Mouse (Mus musculus) intestine, embryonic 16.5 days (tissue): ENCODE measurements around the gene 0610030E20Rik. TPM values are rescaled to one million over a fixed set of nuclear protein-coding genes. Genes with fewer than 3 reads are reported as not detected.

Experiments
- ATAC-seq: fragments of 200-750 bp; cut with Nextera tagmentation; 2 replicates; pipeline ENCODE4 v1.8.0; 2017; ENCODE audit warnings: moderate TSS enrichment, moderate library complexity
- H3K27ac ChIP-seq: fragments of 300-500 bp; sonication (generic); 2 replicates; pipeline ENCODE4 v1.5.1; 2014; ENCODE audit warnings: mild to moderate bottlenecking, low read length
- H3K27me3 ChIP-seq: fragments of 300-500 bp; sonication (generic); replicated peaks from 2 replicates; pipeline ENCODE4 v1.6.1; 2014; ENCODE audit warnings: low read length, control low read depth, mixed read lengths; ENCODE audit not compliant: control insufficient read depth, insufficient read depth
- H3K36me3 ChIP-seq: fragments of 300-500 bp; sonication (generic); 2 replicates; pipeline ENCODE4 v1.6.1; 2014; ENCODE audit warnings: low read length, control low read depth; ENCODE audit not compliant: control insufficient read depth, insufficient read depth
- H3K4me1 ChIP-seq: fragments of 300-500 bp; sonication (generic); 2 replicates; pipeline ENCODE4 v1.6.1; 2014; ENCODE audit warnings: low read length, control low read depth, mixed read lengths; ENCODE audit not compliant: control insufficient read depth, insufficient read depth
- H3K4me2 ChIP-seq: fragments of 300-500 bp; sonication (generic); 2 replicates; pipeline ENCODE4 v1.6.1; 2014; ENCODE audit warnings: low read depth, low read length, control low read depth
- H3K4me3 ChIP-seq: fragments of 300-500 bp; sonication (generic); 2 replicates; pipeline ENCODE4 v1.5.1; 2014; ENCODE audit warnings: mild to moderate bottlenecking, low read length
- H3K9ac ChIP-seq: fragments of 300-500 bp; sonication (generic); 2 replicates; pipeline ENCODE4 v1.6.1; 2014; ENCODE audit warnings: low read depth, low read length
- H3K9me3 ChIP-seq: fragments of 300-500 bp; sonication (generic); 2 replicates; pipeline ENCODE4 v1.6.1; 2016; ENCODE audit warnings: low read length, control low read depth; ENCODE audit not compliant: control insufficient read depth
- WGBS: fragments of 180-500 bp; shearing (Covaris S2); extraction: QIAGEN DNeasy Blood & Tissue Kit; methylation state at CpG from one replicate; pipeline ENCODE4 v1.1.7; 2014; 5-methylcytosine and 5-hydroxymethylcytosine counted together
- polyA plus RNA-seq: library from polyadenylated mRNA; unstranded; fragments of >200 nt; fragmentation: Nextera tagmentation; extraction: Ambion mirVana; gene quantifications from 2 replicates; pipeline ENCODE4 v1.2.1, GENCODE M21; 2015

The 0610030E20Rik gene
- polyA plus RNA-seq, 1 experiment from 2014 or later = 27.6 TPM

- Histone ChIP-seq H3K36me3 (peaks cover 5% of the 10 kb centered on the region; the same call in 1 of the 2 replicates), H3K27me3 (no peaks in the 10 kb centered on the region), H3K9ac (peak within 1 kb of the TSS; percentile 89), H3K9me3 (no peaks in the 10 kb centered on the region), H3K4me3 (peak within 1 kb of the TSS; percentile 93), H3K4me1 (peaks cover 20% of the 10 kb centered on the region), H3K4me2 (peak within 1 kb of the TSS; percentile 94), H3K27ac (peak within 1 kb of the TSS; percentile 61)
- under 1% methylated on average over 30 of the region's 30 CpGs for WGBS
- peak; percentile 82 for ATAC-seq
Measured at GRCm38 (mm10) chr6:72345074-72345567, 2.0 kb upstream of the 0610030E20Rik start, which contains the start of gene Usp39. TSS of gene Usp39 (minus strand) at chr6:72345184.

GRCm38 (mm10) chr6:72345633-72346032 lies 1.5 kb upstream of the 0610030E20Rik start:
- 49% methylated on average over 6 of the region's 6 CpGs for WGBS
- ATAC-seq = no peak
- H3K9me3 ChIP-seq = no peaks in the 10 kb centered on the region
- no peaks in the 10 kb centered on the region for H3K27me3 ChIP-seq
- H3K9ac ChIP-seq = peak overlapping the region; percentile 89; the same call in 1 of the 2 replicates
- peak overlapping the region; percentile 94; the same call in 1 of the 2 replicates for H3K4me2 ChIP-seq
- H3K4me1 ChIP-seq = peaks cover 20% of the 10 kb centered on the region
- peaks cover 8% of the 10 kb centered on the region; the same call in 1 of the 2 replicates for H3K36me3 ChIP-seq
- peak overlapping the region; percentile 93; the same call in 1 of the 2 replicates for H3K4me3 ChIP-seq
- H3K27ac ChIP-seq = no peak overlapping the region

GRCm38 (mm10) chr6:72346261-72346660 lies 856 bp upstream of the 0610030E20Rik start:
- H3K36me3 ChIP-seq = peaks cover 8% of the 10 kb centered on the region; the same call in 1 of the 2 replicates
- no peak overlapping the region for H3K4me3 ChIP-seq
- WGBS = 88% methylated on average over 4 of the region's 4 CpGs
- ATAC-seq = no peak
- H3K4me1 ChIP-seq = peaks cover 22% of the 10 kb centered on the region
- no peak overlapping the region for H3K9ac ChIP-seq
- no peak overlapping the region for H3K27ac ChIP-seq
- no peak overlapping the region for H3K4me2 ChIP-seq
- H3K27me3 ChIP-seq = no peaks in the 10 kb centered on the region
- H3K9me3 ChIP-seq = no peaks in the 10 kb centered on the region

DNA sequence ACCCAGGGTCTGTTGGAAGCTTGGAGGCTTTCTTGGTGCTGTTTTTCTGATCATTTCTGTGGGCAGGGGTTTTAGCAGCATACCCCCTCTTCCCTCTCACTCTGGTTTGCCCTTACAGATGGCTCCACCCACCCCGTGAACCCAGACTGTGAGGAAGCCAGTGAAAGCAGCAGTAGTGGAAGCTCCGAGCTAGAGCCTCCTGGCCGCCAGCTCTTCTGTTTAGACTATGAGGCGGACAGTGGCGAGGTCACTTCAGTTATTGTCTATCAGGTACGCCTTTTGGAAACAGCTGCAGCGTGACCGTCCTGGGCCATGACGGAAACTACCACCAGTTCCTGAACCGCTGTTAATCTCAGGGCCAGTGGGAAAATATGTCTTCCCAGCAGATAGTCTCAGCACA lies 1.3 kb downstream of the 0610030E20Rik start:
- 68% methylated on average over 10 of the region's 10 CpGs for WGBS
- Histone ChIP-seq H3K27me3 (no peaks in the 10 kb centered on the region), H3K27ac (no peak overlapping the region), H3K4me1 (peaks cover 24% of the 10 kb centered on the region), H3K4me3 (peak overlapping the region; percentile 88; the same call in 1 of the 2 replicates), H3K9me3 (no peaks in the 10 kb centered on the region), H3K9ac (no peak overlapping the region), H3K36me3 (peaks cover 8% of the 10 kb centered on the region; the same call in 1 of the 2 replicates), H3K4me2 (peak overlapping the region; percentile 82)
- ATAC-seq = no peak

- Histone ChIP-seq H3K36me3 (peaks cover 8% of the 10 kb centered on the region; the same call in 1 of the 2 replicates), H3K9ac (no peak overlapping the region), H3K4me2 (no peak overlapping the region), H3K4me1 (peaks cover 19% of the 10 kb centered on the region), H3K27ac (no peak overlapping the region), H3K27me3 (no peaks in the 10 kb centered on the region), H3K9me3 (no peaks in the 10 kb centered on the region), H3K4me3 (no peak overlapping the region)
- ATAC-seq = no peak
- WGBS = 95% methylated on average over 2 of the region's 2 CpGs
Measured at GRCm38 (mm10) chr6:72350214-72350613, 3.1 kb downstream of the 0610030E20Rik start.

DNA sequence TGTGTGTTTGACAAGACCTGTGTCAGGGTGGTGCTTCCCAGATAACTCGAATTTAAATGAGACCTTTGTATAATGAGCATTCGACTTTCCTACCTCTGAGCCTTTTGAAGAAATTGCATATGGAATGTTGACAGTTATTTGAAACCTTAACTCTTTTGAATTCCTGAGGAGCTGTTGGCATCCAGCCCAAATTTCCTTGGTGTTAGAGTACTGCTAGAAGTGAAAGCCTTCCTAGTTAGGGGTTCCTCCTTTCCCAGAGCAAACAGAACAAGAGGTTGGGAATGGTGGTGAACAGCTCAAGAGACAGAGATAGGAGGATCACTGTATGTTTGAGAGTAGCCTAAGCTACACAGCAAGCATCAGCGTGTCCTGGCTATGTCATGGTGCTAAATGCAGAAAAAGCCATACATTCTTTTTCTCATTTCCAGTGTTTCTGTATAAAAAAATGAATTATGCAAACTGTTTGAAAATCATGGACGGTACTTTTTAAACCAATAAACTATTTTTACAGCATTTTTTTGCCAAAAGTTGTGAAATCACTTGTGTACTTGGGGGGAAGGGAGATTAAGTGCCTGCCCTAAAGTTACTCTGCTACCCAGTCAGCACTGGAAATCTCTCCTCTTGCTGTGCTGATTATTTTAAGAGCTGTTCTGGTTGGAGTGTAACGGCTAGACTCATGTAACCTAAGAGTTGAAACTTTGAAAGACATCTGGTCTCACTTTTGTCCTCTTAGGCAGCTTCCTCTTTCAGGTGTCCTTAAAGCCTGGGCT lies 5.7 kb downstream of the 0610030E20Rik start:
- Histone ChIP-seq H3K4me3 (no peak overlapping the region), H3K27ac (no peak overlapping the region), H3K4me2 (no peak overlapping the region), H3K27me3 (no peaks in the 10 kb centered on the region), H3K4me1 (peaks cover 31% of the 10 kb centered on the region), H3K36me3 (peaks cover 8% of the 10 kb centered on the region; the same call in 1 of the 2 replicates), H3K9ac (no peak overlapping the region), H3K9me3 (no peaks in the 10 kb centered on the region)
- no peak for ATAC-seq
- WGBS = 67% methylated on average over 5 of the region's 5 CpGs

DNA sequence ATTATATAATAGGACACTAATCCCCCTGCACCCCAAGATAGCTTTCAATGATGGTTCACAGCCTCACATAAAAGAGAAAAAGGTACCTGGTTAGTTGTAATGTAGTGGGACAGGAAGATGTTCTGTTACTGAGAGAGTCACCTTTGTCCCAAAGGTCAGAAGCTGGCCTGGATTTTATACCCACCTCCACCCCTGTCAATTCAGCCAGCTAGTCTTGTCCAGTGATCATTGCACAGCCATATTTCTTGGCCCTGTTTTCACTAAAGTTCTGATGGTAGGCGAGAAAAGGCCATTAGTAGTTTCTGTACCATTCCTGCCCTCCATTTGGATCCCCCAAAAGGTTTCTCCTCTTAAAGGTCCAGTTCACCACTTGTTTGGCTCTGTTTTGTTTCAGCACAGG lies 6.9 kb downstream of the 0610030E20Rik start:
- no peak overlapping the region for H3K4me3 ChIP-seq
- 73% methylated on average over 1 of the region's 1 CpGs for WGBS

DNA sequence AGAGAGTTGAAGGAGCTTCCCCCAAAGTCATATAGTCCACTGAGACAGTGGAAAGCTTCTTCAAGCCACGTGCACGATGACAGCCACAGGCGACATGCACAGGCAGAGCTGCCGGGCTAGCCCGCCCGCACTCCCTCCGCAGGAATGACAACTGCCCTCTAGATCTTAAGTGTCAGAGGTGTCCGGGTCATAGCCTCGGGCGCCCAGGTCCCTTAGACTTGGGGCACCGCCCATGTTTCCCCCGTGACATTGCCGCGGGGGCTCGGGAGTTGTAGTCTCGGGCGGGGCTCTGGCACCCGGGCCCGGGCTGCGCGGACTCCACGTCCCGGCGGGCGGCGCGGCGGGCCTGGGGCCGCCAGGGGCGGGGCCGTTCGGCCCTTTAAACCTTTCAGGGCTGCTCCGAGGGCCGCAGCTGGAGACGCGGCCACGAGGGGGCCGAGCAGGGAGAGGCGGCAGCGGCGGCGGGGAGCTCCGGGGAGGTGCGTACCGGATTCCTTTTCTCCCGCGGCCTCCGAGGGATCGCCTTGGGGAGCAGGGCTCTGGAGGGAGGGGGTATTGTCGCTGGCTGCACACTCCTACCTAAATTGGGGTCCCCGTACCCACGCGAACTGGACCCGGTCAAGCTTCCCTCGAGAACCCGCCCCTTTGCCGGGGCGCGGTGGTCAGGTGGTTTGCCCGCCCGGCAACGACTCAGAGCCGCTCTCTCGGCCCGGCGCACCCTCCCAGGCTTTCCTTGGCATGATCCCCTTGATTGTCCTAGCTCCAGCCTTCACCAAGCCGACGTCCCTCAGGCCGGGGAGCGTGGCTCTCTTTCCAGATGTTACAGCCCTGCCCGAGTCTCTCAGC lies 8.2 kb downstream of the 0610030E20Rik start, which contains the start of gene Tmem150a:
Tmem150a (plus strand) TSS at position 382 of the 846 bp plus-strand sequence.
- peak; percentile 91 for ATAC-seq
- under 1% methylated on average over 69 of the region's 71 CpGs for WGBS
- Histone ChIP-seq H3K4me2 (peak within 1 kb of the TSS; percentile 85), H3K36me3 (0 out of 2 replicates have a peak, but pooled peaks cover 4% of the 10 kb centered on the region), H3K27ac (0 out of 2 replicates have a peak within 1 kb of the TSS, but pooled peaks have one; percentile 4), H3K9me3 (no peaks in the 10 kb centered on the region), H3K4me1 (peaks cover 37% of the 10 kb centered on the region), H3K4me3 (peak within 1 kb of the TSS; percentile 67), H3K9ac (peak within 1 kb of the TSS; percentile 73), H3K27me3 (no peaks in the 10 kb centered on the region)

More for the DNA sequence above, 6.9 kb downstream of the 0610030E20Rik start:
- Histone ChIP-seq H3K4me2 (no peak overlapping the region), H3K27me3 (no peaks in the 10 kb centered on the region), H3K9ac (no peak overlapping the region), H3K4me1 (peaks cover 30% of the 10 kb centered on the region), H3K9me3 (no peaks in the 10 kb centered on the region), H3K36me3 (0 out of 2 replicates have a peak, but pooled peaks cover 5% of the 10 kb centered on the region), H3K27ac (no peak overlapping the region)
- no peak for ATAC-seq
